Mouse (Mus musculus) ovary, adult 18-20 months (tissue): ENCODE data around the gene Ap3d1.

Source experiments
- DNase-seq: peaks from one replicate; pipeline ENCODE4 v3.0.0; 2022; ENCODE audit warnings: low spot score, mixed read lengths

The Ap3d1 gene

DNA sequence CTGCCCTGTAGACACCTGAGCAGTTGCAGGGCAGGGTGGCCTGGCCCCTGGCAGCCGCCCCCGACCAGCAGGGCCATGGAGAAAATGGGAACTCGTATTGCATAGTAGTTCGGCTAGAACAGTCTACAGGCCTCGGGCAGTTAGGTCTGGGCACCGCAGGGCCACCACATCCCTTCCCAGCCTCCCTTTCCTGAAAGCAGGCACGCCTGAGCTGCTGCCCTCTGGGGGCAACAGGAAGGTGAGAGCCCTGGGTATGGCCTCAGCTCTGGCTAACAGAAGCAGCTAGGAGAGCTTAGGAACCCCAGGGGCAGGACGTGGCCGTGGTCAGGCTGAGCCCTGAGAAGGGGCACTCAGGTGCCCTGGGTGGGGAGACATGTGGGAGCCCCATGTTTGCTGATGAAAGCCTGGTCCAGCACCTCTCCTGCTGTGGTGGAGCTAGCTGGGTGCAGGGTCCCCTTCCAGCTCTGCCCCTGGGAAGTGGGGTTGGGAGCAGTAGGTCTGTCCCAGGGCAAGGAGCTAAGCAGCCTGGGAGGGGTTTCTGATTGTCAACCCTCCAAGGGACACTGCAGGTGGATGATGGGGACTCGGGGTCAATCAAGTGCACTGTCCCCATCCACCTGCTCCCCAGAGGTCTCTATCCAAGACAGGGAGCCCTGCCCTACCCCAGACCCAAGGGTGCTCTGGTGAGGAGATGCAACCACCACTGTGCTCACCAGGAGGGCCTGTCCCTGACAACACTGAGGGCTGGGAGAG is 75.9 kb downstream of the Ap3d1 start:
- no peak for DNase-seq

GRCm38 (mm10) chr10:80665459-80665858 is 76.6 kb downstream of the Ap3d1 start:
- DNase-seq: no peak

DNA sequence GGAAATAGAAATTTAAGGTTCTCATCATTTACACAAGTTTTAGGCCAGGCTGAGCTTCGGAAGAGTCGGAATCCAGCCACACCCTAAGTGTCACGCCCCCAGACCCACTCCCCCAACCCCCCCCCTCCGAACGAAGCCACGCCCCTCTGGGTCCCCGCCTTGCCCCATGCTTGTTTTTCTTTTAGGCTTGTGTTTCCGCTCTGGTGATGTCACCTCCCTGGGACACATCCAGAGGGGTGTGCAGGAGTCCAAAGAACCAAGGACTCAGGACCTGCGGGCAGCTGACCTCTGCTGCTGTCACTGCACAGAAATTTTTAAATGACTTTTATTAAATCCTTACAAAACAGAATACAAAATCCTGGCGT is 77.1 kb downstream of the Ap3d1 start:
- peak; percentile 47 for DNase-seq

- DNase-seq: peak; percentile 85
These were observed 77.7 kb downstream of the Ap3d1 start for GRCm38 (mm10) chr10:80664197-80665015.

- DNase-seq: no peak
These were observed 78.4 kb downstream of the Ap3d1 start for GRCm38 (mm10) chr10:80663485-80664196.

DNA sequence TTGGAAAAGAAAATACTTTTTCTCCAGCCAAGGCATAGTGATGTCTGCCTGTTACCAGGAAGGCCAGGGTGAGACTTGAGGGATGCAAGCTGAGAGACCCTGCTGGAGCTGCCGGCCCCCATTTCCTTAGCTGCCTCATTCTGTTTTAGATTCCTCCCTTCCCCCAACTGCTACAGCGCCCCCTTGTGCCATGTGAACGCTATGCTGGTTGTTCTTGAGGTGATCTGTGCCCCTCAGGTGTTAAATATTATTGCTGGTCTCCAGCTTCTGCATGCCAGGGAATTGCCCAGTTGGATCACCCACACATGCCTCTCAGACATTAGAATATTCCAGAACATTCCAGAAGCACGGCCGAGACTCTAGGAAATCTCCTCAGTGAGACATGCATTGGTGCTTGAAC is 80.9 kb downstream of the Ap3d1 start:
- DNase-seq: no peak

DNA sequence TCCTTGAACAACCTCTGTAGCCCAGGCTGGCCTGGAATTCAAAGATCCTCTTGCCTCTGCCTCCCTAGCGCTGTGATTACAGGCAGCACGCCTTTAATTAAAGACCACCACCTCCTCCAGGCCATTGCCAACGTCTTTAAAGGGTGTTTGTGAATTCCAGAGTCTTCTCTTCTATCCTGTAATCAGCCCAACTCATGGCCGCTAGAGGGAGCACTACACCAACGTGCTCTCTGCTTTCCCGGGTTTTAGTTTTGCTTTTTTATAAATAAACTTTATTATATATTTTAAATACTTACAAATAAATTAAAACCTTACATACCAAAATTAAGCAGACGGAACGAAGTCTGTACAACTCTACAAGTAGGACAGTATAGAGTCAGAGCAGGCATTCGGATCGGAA is 82.9 kb downstream of the Ap3d1 start:
- no peak for DNase-seq

- no peak for DNase-seq
These were observed 83.2 kb downstream of the Ap3d1 start for GRCm38 (mm10) chr10:80658841-80659202.

DNA sequence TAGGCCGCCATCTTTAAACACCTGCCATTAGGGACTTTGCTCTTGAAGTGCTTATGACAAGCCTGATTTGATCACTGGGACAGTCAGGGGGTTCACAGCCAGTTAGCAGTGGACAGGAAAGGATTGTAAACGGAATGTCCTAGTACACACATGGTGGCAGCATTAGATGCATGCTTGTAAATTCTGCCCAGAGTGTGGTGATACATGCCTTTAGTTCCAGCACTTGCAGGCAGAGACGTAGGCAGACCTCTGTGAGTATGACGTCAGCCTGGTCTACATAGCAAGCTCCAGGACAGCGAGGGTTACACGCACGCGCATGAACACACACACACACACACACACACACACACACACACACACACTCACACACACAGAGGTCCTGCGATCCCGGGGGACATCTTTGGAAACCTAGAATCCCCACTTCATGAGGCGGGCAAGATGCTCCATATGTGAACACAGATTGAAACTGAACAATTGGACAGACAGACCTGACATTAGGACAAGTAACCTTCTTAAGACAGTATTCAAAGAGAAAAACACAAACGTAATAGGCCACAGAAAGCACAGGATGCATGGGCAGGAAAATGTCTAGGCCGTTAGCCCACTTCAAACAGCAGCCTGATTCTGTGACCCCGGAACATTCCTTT is 83.7 kb downstream of the Ap3d1 start:
- no peak for DNase-seq
